Mouse (Mus musculus) spleen, embryonic (tissue): ENCODE measurements around the gene Mrps21.

Experiments used
- CTCF ChIA-PET: fragments of 350-600 bp; sonication (Branson Sonifier 250); formaldehyde crosslinking; loops from one replicate; lab custom pipeline; 2022; lab: Charles Lee

Mrps21 gene

DNA sequence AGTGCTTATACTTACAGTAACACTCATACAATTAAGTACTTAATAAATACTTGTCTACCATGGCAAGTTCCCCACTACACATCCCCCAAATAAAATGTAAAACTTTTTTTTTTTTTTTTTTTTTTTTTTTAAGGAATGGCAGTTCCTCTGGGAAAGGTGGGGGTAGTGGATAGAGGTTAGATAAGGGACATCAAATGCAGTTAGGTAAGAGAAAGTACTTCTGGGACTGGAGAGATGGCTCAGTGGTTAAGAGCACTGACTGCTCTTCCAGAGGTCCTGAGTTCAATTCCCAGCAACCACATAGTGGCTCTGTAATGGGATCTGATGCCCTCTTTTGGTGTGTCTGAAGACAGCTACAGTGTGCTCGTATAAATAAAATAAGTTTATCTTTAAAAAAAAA is 14.3 kb downstream of the Mrps21 start:
- CTCF ChIA-PET: interaction anchor here (0.6 kb wide), 1 partner anchor 74 kb away, joined by 6 read pairs; no protein-coding TSS in a partner anchor

- CTCF ChIA-PET: interaction anchor here (0.6 kb wide), 2 partner anchors 98 to 738 kb away, joined by 6 to 7 read pairs; partner anchors contain the start of gene Polr3gl
These were observed 15.2 kb downstream of the Mrps21 start for GRCm38 (mm10) chr3:95856115-95856514.

DNA sequence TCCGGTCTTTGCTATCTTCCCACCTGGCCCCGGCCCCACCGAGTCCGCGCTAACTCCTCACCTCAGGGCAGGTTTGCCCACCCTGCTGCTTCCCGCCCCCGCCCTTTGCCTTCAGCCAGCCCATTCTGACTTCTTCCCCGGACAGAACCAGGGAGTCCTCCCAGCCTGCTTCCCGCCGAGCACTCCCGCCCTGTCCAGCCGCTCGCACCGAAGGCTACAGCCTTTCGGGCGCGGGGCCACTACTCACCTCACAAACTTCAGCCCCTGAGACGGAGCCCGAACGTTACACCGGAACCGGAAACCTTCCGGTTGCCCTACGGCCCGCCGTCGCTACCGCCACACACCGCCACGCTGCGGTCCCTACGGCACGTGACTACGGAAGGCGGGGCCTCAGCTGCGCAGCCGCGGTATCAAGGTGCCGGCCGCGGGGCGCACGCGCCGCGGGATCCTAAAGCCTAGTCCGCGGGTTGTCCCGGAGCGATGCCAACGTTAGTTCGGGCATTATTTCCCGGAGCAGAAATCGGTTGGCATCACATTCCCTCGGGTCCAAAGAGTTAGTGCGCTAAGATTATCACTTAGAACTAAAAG is 15.7 kb downstream of the Mrps21 start, which contains the start of gene Prpf3:
Gene Prpf3, minus strand, starts transcription at position 384 of the 588 bp plus-strand sequence.
- CTCF ChIA-PET: interaction anchor here (0.6 to 0.7 kb wide), 4 partner anchors 98 to 738 kb away, joined by 6 to 7 read pairs (median 6); partner anchors contain the start of gene Polr3gl

DNA sequence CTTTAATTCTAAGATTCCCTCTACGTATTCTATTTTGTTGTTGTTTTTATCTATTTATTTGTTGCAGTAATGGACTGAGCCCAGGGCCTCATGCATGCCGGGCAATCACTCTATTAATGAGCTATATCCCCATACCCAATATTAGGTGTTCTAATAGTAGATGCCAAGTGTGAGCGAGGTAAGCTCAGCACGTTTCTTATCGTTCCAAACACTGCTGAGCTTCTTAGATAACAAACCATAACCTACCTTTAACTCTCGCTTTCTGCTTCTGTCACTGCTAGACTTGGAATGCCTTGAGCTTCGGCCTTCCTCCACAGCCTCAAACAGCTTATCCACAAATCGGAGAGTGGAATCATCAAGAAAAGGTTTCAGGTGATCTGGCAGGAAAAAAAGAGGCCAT is 20.0 kb downstream of the Mrps21 start:
- CTCF ChIA-PET: interaction anchor here (0.7 kb wide), 1 partner anchor 12 kb away, joined by 3 read pairs; no protein-coding TSS in a partner anchor

- CTCF ChIA-PET: interaction anchor here (0.7 kb wide), 2 partner anchors 11 to 156 kb away, joined by 3 to 4 read pairs; no protein-coding TSS in a partner anchor
These were observed 20.7 kb downstream of the Mrps21 start for GRCm38 (mm10) chr3:95850611-95851010.

DNA sequence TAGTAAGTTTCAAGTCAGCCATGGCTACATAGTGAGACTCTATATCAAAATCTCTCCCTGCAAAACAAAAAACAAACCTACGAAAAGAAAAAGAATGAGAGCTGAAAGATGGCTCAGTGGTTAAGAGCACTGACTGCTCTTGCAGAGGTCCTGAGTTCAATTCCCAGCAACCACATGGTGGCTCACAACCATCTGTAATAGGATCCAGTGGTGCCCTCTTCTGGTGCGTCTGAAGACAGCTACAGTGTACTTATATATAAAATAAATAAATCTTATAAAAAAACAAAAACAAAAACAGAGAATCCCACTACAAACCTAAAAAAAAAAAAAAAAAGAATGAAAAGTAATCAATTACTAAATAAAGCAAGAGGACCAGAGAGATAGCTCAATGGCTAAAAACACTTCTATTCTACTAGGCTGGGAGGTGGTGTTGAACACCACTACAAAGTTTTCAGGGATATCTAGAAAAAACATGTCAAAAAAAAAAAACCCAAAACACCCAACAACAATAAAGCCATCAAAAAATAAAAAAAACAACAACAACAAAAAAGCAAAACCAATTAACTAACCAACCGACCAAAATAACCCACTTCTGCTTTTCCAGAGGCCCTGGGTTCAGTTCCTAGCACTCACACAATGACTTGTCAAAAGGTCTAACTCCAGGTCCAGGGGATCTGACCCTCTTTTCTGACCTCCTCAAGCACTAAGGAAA is 28.7 kb downstream of the Mrps21 start:
- CTCF ChIA-PET: interaction anchor here (1.2 kb wide), 1 partner anchor 63 kb away, joined by 4 read pairs; no protein-coding TSS in a partner anchor

DNA sequence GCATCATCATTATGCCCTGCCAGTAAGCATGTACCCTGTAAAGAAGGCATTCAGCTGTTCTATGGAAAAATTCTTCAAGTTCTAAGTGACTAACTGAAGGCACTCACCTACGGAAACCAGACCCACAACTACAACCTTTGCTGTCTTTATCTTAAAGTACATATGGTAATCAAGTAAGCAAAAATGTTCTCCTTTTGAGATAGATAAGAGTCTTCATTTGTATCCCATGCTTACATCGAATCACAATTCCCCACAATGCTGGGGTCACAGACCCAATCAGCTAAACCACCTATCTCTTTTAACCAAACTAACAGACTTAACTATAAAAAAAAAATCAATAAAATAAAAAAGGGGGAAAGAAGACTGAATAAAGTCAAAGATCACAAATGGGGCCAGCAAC is 32.1 kb downstream of the Mrps21 start:
- CTCF ChIA-PET: interaction anchor here (0.7 kb wide), 1 partner anchor 12 kb away, joined by 3 read pairs; no protein-coding TSS in a partner anchor

GRCm38 (mm10) chr3:95829053-95829452 is 42.3 kb downstream of the Mrps21 start:
- CTCF ChIA-PET: interaction anchor here (0.5 kb wide), 1 partner anchor 14 kb away, joined by 6 read pairs; no protein-coding TSS in a partner anchor

DNA sequence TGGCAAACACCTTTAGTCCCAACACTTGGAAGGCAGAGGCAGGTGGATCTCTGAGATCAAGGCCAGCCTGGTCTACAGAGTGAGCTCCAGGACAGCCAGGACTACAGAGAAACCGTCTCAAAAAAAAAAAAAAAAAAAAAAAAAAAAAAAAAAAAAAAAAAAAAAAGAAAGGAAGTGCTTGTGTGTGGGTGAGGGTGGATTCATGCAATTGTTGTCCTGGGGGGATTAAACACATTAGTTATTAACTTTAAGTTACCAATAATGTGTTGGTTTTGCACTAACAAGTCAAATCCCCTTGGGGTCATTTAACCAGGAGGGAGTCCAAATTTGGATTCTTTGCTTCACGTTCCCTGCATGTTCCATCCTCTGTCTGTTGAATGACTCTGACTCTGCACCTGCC is 45.0 kb downstream of the Mrps21 start:
- CTCF ChIA-PET: interaction anchor here (0.9 kb wide), 1 partner anchor 9 kb away, joined by 3 read pairs; no protein-coding TSS in a partner anchor

- CTCF ChIA-PET: interaction anchor here (0.5 kb wide), 1 partner anchor 44 kb away, joined by 3 read pairs; no protein-coding TSS in a partner anchor
These were observed 51.0 kb downstream of the Mrps21 start for GRCm38 (mm10) chr3:95820046-95821010.

DNA sequence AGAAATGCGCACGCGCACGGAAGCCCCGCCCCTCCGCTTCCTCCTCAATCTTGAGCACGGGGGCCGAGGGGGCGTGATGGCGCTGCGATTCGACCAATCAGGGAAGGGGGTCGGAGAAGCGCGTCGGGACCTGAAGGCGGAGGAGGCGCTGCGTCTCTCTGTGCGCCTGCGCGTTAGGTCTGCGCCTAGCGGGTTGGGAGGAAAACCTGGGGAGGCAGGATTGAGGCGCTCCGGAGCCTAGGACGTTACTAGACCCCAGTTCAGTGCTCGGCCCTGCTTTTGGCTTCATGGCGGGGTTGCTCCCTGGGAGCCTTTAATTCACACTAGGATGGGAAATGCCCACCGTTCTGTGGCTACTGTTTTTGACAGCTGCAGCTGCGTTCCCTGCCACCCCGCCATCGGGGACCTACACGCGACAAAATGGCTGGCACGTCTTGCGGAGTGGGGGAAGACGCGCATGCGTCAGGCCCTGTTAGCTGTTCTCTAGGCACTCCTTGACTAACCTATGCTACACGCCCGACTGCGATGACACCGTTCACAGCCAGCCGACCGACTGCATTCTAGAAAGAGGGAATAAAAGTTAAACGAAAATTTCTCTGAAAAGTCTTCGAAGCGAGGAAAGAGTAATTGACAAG is 51.9 kb downstream of the Mrps21 start:
- CTCF ChIA-PET: interaction anchor here (0.5 kb wide), 1 partner anchor 45 kb away, joined by 3 read pairs; no protein-coding TSS in a partner anchor

DNA sequence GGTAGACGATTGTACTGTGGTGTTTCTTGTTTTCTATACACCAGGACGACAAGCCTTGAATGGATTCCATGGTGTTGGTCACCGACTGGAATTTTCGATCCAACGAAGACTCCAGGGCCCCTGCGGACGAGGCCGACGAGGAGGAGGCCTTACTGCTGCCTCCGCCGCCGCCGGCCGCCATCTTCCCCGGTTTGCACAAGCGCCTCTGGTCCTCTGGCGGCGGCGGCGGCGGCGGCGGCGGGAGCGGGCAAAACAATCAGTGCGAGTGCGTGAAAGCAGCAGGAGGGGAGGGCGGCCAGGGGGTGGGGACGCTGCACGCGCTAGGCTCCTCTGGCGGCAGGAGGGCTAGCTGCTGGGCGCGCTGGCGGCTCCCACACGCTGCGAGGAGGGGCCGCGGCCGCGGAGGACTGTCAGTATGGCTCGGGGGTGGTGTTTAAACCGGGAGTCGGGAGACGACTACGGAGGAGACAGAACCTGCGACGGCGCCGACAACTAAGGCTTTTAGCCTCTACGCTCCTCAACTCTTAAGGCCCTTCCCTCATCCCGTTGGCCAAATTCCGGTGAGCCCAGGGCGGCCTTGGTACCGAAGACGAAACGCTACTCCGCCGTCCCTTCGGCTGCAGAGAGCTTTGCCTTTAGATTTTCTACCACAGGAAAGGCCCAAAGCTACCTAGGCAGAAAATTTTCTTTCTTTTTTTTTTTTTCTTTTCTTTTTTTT is 52.6 kb downstream of the Mrps21 start, which contains the start of gene Rprd2:
Gene Rprd2, minus strand, starts transcription at position 293 of the 718 bp plus-strand sequence.
- CTCF ChIA-PET: interaction anchor here (0.6 kb wide), 1 partner anchor 168 kb away, joined by 7 read pairs; no protein-coding TSS in a partner anchor

- CTCF ChIA-PET: interaction anchor here (0.5 kb wide), 1 partner anchor 342 kb away, joined by 5 read pairs; no protein-coding TSS in a partner anchor
These were observed 53.2 kb downstream of the Mrps21 start for GRCm38 (mm10) chr3:95818026-95818511.

DNA sequence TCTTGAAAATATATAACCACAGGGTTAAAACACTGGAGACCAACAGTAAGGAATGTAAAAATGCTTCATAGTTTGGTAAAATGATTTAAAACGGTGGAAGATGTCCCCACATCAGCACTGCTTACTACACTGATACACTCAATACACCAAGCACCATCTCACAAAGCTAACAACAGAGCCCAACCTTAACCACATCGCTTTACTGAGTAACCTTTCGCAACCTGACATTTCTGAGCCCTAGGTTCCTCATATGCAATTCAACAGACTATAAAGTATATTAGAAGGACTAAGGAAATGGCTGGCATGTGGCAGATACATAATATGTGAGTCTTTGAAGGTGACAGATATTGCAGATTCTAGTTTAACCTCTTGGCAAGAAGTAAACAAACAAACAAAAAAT is 54.6 kb downstream of the Mrps21 start:
- CTCF ChIA-PET: no interaction called here
